Mouse (Mus musculus) neutrophil, adult 5-6 weeks (primary cell): ENCODE data around the gene Itgb1bp2. TPM values are rescaled to one million over a fixed set of nuclear protein-coding genes. Genes with fewer than 3 reads are reported as not detected.

Experiments used
- ATAC-seq: fragments of 151-379, 151-347 bp; 2 replicates; pipeline ENCODE4 v1.8.0; 2017; ENCODE audit warnings: mild to moderate bottlenecking, moderate TSS enrichment; ENCODE audit not compliant: insufficient number of reproducible peaks, poor library complexity, low FRiP score, severe bottlenecking; ENCODE audit errors: extremely low read depth
- total RNA-seq: library from RNA; stranded (forward); fragments of 200-1000 nt; gene quantifications from 2 replicates; pipeline ENCODE4 v1.2.3, GENCODE M21; 2017

The Itgb1bp2 gene
- total RNA-seq = 3.3 and 8.8 TPM in 2 replicates

DNA sequence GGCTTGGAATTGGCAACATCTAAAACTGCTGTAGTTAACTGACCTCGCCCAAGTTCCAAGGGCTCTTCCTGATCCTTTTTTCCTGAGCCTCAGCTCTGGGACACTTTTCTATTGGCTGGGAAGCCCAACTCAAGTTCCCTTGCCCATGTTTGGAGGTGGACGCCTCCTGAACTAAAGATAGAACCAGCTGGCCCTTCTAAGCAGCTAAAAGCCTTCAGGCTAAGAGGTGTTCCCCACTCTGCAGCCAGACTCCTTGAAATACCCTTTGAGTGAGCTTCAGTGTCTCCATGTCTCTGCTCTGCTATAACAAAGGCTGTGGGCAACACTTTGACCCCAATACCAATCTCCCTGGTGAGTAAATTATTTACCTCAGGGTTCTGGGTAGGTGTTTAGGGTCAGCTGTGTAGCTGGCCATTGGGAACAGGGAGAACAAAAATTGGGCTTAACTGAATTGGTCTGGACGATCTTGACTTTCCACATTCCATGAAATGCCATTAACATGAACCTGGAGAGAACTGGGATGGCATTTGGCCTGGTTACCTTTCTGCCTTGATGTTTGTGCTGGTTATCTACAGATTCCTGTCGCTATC lies at the start of gene Itgb1bp2:
Gene Itgb1bp2, plus strand, starts transcription at position 203 of the 590 bp plus-strand sequence.
- no peak for ATAC-seq

- 0 out of 2 replicates have a peak, but pooled peaks have one; percentile 33 for ATAC-seq
These were observed 29.8 kb upstream of the Itgb1bp2 start for GRCm38 (mm10) chrX:101418946-101419724.

GRCm38 (mm10) chrX:101419725-101420699 lies 28.9 kb upstream of the Itgb1bp2 start:
- ATAC-seq = peak; percentile 83

- ATAC-seq = no peak
These were observed 28.2 kb upstream of the Itgb1bp2 start, which contains the start of gene Zmym3 for GRCm38 (mm10) chrX:101420700-101421095. TSS of gene Zmym3 (minus strand) at chrX:101420849.

DNA sequence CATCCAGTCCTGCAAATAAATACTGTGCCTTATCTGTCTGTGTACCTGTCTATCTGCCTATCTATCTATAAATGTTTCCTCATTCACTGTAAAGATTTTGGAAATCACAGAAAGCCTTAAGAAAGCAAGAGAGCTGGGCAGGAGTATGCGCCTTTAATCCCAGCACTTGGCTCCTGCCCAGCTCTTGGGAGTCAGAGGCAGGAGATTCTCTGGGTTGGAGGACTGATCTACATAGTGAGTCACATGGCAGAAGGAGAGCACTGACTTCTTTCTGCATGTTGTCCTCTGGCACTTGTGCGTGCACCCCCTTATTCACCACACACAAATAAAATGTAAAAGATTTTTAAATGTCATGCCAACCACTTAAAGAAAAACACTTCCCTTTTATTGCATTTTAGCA lies 25.4 kb upstream of the Itgb1bp2 start:
- no peak for ATAC-seq

DNA sequence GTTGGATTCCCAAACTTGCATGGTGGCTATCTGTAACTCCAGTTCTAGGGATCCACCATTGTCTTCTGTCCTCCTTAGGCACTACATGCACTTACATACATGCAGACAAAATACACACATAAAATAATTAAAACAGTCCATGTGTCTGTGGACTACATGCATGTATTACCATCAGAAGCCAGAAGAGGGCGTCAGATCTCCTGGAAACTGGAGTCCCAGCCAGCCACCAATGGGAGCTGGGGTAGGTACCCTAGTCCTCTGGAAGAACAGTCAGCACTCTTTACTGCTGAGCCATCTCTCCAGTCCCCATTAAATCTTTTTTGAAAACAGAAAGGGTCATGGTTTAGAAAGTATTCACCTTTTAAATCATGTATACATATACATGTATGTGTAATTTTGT lies 21.1 kb upstream of the Itgb1bp2 start:
- ATAC-seq = no peak

DNA sequence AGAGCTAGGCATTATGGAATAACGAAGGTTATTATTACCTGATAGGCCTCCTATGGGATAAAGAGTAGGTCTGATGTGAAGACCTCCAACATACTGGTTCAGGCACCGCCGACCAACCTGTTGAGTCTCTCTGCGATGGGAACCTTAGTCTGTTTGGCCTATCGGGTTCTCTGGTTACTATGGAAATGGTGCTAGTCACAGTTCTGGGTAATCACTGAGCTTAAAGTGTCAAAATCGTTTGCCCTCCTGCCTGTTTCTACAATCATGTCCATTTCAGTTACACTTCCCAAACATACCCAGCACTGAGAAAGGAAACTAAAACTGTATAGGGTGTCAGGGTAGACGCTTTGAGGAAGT lies 20.1 kb upstream of the Itgb1bp2 start:
- no peak; the same call in 1 of the 2 replicates for ATAC-seq

DNA sequence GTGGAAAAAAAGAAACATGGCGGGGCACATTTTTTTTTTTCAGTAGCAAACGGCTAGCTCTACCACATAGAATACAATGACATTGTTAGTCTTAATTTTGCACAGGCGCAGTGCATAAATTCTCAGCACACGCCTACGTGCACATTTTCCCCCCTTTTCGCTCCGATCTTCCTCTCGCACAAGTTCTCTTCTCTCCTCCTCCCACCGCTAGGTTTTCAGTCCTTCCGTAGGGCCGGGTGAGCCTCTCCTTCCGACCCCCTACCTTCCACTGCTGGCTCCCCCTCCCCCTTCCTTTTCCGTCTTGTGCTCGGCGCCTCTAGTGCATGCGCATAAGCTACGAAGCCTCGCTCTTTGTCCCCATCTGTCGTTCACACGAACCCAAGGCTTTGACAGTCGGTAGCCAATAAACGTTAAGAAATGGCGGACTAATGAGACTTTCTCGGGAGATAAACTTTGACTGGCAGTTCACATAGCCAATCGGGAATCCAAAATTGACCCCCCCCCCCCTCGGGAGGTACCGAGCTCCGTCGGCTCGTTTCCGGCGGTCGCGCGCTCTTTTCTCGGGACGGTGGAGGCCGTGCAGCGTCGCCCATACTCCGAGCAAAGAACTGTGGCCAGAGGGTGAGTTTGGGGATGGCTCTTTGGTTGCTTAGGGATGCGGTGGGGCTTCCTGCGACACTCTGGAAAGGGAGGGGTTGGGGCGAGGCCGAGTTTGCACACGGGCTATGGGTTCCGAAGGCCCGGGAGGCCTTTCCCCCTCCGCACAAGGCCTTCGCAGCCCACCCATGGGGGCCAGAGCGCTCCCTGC lies 19.5 kb upstream of the Itgb1bp2 start, which contains the start of gene Nono:
Gene Nono, plus strand, starts transcription at position 177 of the 808 bp plus-strand sequence.
- ATAC-seq = peak; percentile 96

DNA sequence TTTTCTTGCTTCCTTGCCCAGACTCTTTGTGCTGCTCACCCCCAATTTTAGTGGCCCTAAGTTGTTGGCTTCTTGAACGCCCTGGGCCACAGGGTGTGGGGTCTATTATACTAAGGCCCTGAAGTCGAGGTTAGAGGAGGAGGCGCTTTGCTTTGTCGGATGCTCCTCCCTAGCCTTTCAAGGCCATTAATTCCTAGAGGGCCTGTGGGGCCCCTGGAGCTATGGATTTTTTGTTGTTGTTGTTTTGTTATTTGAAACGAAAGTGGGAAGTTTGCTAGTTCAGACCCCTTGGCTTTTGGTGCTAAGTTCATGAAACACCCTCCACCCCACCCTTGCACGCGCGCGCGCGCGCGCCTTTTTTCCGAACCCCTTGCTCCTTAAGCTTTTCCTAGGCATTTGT lies 18.9 kb upstream of the Itgb1bp2 start:
- no peak for ATAC-seq

DNA sequence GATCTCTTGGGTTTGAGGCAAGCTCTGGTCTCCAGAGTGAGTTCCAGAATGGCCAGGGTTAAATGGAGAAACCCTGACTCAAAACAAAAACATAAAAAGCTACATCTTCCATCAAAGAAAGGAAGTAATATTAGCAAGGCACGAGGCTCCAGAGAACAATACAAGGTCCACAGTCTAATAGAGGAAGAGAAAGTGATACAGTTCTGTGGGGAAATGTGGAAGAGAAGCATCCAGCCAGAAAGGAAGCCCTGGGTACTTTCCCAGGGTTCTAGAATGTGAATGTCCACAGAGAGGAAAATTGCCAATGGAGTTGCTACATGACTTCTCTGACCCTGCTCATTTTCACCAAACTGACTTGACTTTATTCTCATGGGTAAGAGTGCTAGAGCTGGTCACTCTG lies 2.3 kb downstream of the Itgb1bp2 start:
- no peak for ATAC-seq

GRCm38 (mm10) chrX:101451591-101451990 lies 2.7 kb downstream of the Itgb1bp2 start:
- ATAC-seq = no peak

DNA sequence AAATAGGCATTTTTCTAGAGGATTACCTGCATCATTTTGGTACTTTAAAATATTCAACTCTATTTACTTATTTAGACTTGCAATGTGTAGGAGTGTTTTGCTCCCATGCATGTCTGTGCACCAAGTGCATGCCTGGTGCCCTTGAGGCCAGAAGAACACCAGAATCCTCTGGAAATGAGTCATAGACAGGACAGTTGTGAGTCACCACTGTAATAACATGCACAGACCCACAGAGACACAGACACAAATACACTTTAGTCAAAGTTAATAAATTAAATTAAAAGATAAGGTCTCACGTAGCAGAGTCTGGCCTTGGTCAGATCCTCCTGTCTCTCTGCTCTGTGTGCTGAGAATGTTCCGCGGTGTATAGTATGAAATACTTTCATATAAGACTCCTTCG lies 23.3 kb downstream of the Itgb1bp2 start:
- ATAC-seq = no peak

DNA sequence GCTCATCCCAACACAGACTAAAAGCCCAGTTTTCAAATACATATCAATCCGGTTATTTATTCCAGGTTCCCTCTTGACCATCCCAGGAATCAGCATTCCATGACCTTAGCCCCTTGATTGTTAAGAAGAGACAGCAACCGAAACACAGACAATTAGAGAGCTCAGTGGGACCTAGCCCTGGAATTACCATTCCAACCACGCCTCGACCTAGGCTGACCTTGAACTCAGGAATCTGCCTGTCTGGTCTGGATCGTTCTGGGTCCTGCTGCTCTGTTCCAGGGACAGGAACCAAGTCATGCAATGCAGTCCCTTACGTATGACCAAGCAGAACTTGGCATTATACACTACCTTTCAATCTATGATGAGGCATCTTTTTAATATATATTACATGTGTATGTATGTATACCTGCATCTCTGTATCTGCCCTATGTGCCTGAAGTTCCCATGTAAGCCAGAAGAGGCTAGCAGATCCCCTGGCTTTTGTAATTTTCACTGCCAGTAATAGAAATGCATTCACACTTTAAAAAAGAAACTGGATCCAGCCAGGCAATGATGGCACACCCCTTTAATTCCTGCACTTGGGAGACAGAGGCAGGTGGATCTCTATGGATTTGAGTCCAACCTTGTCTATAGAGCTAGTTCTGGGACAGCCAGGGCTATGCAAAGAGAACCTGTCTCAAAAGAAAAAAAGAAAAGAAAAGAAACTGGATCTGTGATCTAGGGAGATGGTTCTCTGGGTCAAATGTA lies 32.9 kb downstream of the Itgb1bp2 start:
- no peak for ATAC-seq

GRCm38 (mm10) chrX:101486487-101487152 lies 37.7 kb downstream of the Itgb1bp2 start:
- ATAC-seq = peak; percentile 56; the same call in 1 of the 2 replicates
